Mouse (Mus musculus) CH12.LX (cell line): ENCODE data around the gene Gm9857.

ENCODE experiments used
- CTCF ChIP-seq, 2 experiments: IDR thresholded peaks in 1 of 2; conservative IDR thresholded peaks in 1 of 2; 2 replicates each; pipeline ENCODE4 v1.5.1; 2011 to 2012; ENCODE audit warnings: low read depth in 2 of 2, low read length in 2 of 2, improper control_type of control experiment in 1 of 2, inconsistent platforms in 1 of 2, mild to moderate bottlenecking in 1 of 2, moderate library complexity in 1 of 2
- EP300 ChIP-seq: IDR thresholded peaks from 2 replicates; pipeline ENCODE4 v1.6.1; 2011; ENCODE audit warnings: low read length, improper control_type of control experiment
- MAZ ChIP-seq: IDR thresholded peaks from 2 replicates; pipeline ENCODE4 v1.6.1; 2012; ENCODE audit warnings: low read depth, mild to moderate bottlenecking, inconsistent platforms, low read length, improper control_type of control experiment, moderate library complexity
- USF1 ChIP-seq: IDR thresholded peaks from 2 replicates; pipeline ENCODE4 v1.6.1; 2014; ENCODE audit warnings: low read depth, mild to moderate bottlenecking, inconsistent platforms, low read length, improper control_type of control experiment
- ZNF384 ChIP-seq: IDR thresholded peaks from 2 replicates; pipeline ENCODE4 v1.6.1; 2012; ENCODE audit warnings: low read depth, low read length, improper control_type of control experiment, inconsistent platforms

GRCm38 (mm10) chr3:108939573-108939972, 672 bp downstream of the Gm9857 start, which contains the start of gene Henmt1:
- TF ChIP-seq MAZ: no peak
- no peak for TF ChIP-seq EP300
- no peak for TF ChIP-seq CTCF (conservative IDR thresholded peaks at IDR 0.05 in 1 of 2, IDR thresholded peaks at IDR 0.05 in 1 of 2; ENCODE audit: low read depth in 2 of 2, low read length in 2 of 2)
- TF ChIP-seq ZNF384: no peak
- TF ChIP-seq USF1: no peak
